Mouse (Mus musculus) embryo, embryonic 11 days (tissue): ENCODE results near the gene 4933407L21Rik.
A peak's percentile ranks its signal among the peaks of the same experiment; 100 is the strongest.

Experiments
- DNase-seq: peaks from one replicate; pipeline ENCODE4 v3.0.0-alpha.2; 2015

The 4933407L21Rik gene

GRCm38 (mm10) chr1:85928057-85928687 lies at the start of gene 4933407L21Rik:
Gene 4933407L21Rik, plus strand, starts transcription at chr1:85928483.
- DNase-seq = peak; percentile 71

- no peak for DNase-seq
Measured at GRCm38 (mm10) chr1:85882003-85882402, 46.3 kb upstream of the 4933407L21Rik start.

DNA sequence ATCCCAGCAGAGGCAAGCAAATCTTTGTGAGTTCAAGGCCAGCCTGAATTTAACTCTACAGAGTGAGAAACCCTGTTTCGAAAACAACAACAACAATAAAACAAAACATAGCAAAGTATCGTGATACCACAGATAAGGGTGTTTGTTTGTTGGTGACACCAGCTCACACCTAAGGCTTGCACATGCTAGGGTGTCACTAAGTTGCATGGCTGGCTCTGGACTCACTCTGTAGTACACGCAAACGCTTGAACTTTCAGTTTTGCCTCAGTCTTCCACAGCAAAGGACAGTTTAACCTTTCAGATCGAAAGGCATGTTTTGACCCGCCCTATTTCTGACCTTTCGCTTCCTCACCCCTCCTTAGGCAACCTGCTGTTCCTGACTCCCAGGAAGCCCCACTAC lies 41.1 kb upstream of the 4933407L21Rik start:
- no peak for DNase-seq

DNA sequence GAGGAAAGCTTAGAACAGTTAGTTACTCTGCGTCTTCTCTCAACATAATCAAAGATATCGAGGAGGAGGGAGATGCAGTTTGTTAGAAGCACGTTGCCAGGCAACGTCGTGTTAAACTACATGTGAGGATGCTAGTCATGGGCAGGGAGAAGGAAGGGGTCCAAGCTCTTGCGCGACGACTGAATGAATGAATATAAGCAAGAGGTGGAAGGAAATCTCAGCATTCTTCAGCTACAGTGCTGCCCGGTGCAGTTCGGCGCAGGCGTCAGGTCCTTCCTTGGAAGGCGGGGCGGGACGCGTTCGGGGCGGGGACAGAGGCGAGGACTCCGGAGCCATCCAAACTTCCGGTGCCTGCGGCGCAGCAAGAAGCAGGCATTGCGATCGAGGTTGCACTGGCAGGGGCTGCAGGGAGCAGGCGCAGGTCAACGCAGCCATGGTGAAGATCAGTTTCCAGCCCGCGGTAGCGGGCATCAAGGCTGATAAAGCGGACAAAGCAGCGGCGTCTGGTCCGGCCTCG lies 34.0 kb upstream of the 4933407L21Rik start, which contains the start of gene Itm2c:
Itm2c (plus strand) TSS at position 51 of the 517 bp plus-strand sequence.
- DNase-seq = peak; percentile 94

DNA sequence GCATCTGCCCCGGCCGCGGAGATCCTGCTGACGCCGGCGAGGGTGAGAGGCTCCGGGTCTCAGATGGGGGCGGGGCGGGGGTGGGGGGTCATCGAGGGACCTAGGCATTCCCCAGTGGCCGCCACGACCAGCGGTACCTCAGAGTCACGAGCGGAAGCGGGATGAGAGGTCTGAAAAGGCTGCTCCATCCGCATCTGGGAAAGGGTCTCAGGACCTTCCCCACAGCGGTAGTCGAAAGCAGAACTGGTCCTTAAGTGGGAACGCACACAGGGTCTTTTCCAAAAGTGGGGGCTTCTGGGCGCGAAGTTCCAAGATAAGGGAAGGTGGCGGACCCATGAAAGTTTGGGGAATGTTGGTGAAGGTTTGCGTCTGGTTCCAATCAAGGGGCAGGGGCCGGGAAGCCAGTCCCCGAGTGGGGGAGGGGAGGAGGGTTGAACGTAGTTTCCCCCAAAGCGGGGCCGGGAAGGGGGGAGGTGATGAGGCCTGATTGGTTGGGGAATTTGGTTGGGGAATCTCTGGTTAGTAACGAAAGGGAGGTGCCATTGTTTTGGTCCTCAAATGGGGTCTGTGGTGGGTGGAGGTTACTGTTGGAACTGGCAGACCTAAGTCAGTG lies 33.4 kb upstream of the 4933407L21Rik start:
- peak; percentile 93 for DNase-seq

DNA sequence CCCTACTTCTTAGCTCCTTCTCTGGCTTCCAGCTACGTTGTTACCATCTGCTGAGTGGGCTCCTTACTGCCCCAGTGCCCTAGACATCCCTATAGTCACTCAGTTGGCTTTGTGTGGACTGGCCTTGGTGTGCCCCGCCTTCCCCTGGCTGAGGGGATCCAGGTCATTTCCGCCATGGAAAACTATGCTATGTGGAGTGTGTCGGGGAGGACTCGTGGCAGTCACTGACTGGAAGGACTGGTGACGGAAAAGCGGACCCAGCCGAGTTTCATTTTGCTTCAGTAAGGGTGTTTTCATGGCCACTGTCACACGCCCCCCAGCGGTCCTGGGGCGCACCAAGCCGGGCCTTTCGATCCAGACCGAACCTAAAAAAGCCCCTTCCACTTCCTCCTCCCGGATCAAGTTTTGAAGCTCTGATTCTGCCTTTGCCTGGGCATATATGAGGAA lies 32.9 kb upstream of the 4933407L21Rik start:
- peak; percentile 72 for DNase-seq

GRCm38 (mm10) chr1:85896110-85896509 lies 32.2 kb upstream of the 4933407L21Rik start:
- DNase-seq = no peak

- no peak for DNase-seq
Measured at GRCm38 (mm10) chr1:85896781-85897700, 31.2 kb upstream of the 4933407L21Rik start.

GRCm38 (mm10) chr1:85897901-85898760 lies 30.2 kb upstream of the 4933407L21Rik start:
- DNase-seq = no peak

- DNase-seq = no peak
Measured at GRCm38 (mm10) chr1:85898761-85899387, 29.4 kb upstream of the 4933407L21Rik start.

DNA sequence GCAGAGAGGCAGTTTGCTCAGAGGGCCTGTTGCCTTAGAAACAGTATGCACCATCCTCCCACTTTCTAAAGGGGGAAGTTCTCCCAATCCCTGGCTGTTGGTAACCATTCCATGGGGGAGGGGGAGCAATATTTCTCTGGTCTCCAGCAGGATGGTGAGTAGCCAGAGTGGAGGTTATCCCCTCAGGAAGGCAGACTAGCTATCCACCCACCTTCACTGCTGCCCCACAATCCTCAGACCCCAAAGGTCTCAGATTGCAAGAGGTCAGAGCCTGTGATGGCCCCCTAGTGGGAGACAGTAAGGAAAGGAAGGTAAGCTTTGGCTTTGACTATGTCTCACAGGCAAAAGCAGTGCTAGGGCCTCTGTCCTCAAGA lies 28.9 kb upstream of the 4933407L21Rik start:
- DNase-seq = no peak

GRCm38 (mm10) chr1:85900521-85901333 lies 27.6 kb upstream of the 4933407L21Rik start:
- no peak for DNase-seq

- DNase-seq = no peak
Measured at GRCm38 (mm10) chr1:85901516-85902107, 26.7 kb upstream of the 4933407L21Rik start.

DNA sequence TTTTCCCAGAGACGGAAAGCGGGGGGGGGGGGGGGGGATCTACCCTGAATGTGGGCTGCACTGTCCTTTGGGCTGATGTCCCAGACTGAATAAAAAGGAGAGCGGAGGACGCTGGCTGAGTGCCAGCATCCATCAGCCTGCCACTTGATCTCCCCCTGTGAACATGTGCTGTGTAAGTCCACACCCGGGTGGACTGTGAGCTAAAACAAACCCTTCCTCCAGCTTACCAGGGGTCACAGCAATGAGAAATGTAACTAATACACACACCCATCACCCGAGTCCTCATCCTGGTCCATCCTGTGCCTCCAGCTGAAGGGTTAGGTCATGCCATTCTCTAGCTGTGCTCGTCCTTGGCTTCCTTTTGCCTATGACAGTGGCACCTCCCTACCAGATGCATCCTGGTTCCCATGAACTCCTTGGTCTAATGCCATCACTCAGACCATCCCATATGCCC lies 26.1 kb upstream of the 4933407L21Rik start:
- DNase-seq = no peak

DNA sequence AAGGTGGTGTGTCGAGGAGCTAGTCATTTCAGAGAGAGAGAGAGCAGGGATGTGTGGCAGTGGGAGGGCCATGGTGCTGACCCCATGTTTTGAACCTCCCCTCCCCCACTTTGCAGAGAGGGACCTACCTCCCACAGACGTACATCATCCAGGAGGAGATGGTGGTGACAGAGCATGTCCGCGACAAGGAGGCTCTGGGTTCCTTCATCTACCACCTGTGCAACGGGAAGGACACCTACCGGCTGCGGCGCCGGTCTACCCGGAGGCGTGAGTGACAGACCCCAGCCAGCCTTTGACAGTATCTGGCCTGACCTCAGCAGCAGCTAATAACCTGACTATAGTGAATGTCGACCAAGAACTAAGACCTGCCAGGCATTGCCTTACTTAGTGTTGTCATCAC lies 21.4 kb upstream of the 4933407L21Rik start:
- no peak for DNase-seq

DNA sequence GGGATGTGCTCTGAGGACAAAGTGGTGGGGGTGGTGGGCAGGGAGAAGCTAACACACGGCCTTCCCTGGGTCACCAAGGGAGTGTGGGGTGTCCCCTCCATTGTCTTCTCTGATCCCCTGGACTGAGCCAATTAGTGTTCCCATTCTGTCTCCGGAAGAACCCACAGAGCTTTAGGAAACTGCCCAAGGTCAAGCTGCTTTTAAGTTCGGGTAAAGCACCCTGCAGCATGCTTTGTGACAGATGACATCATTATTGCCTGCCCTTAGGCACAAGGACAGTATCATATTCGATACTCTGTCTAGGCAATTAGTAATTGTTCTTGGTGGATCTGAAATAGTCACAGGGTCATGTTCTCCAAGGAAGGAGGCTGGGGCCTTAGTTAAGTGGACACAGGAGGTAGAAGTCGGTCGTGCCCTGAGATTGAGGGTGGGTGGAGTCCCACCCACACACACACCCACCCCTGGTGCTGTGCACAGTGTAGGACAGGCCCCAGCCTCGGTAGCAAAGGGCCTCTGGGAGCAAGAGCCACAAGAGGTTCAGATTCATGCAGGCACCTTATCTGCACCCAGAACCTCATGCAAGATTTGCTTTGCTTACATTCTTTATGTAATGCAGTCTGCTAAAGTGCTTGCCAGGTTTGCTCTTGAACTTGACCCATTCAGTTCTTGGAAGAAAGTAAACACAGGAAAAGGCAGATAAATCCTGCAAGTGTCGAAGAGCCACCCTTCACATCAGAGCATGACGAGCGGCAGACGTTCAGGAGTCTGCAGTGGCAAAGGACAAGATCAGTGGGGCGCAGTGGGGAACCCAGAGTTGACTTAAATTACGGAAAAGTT lies 19.3 kb upstream of the 4933407L21Rik start:
- DNase-seq = no peak

DNA sequence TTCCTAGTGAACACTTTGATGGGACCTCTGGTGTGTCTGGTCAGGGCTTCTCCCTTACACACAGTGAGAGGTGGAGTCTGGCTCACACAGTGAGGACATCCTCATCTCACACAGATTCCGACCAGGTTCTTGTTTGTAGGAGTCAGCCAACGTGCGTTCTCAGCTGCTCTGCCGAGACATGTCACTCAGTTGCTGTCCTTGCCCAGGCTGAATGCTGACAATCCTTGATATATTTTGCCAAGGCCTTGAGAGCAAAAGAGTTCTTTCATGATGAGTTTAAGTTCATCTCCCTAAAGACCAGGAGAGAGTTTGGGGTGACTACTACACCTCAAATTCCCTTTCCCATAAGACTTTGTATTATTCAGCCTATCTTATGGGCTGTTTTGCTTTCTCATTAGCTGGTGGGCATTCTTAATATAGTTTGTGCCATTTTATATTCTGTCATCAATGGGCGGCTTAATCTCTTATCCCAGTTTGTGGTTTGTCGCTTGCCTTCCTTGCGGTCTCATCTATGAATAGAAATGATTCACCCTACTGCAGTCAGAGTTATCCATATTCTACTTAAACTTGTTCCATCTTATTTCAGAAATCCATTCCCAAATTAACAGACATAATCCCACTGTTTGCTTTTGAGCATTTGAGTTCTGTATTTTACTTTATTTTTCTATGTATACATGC lies 15.1 kb upstream of the 4933407L21Rik start:
- no peak for DNase-seq

DNA sequence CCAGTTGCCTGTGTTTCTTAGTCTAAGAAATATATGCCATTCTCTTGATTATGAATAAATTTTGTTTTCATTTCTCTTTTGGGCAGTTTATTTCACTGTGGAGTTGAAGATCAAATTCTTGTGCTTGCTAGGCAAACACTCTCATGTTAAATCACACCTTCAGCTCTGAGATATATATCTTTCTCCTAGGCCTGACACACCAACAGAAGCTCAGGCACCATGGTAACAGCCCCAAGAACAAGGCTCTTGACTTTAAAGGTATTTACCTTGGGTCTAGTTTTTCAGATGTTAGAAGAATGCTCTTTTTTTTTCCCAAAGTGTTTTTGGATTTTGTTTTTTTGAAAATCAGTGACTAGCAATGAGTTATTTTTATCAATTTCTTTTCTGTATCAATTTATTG lies 12.4 kb upstream of the 4933407L21Rik start:
- no peak for DNase-seq
